Comparison of ENCODE assay signal across 8 mouse cellular contexts in genomic region chr6:141248691-141249584, GRCm38 (mm10). TPM values are rescaled to one million over a fixed set of nuclear protein-coding genes. Genes with fewer than 3 reads are reported as not detected.
A peak's percentile ranks its signal among the peaks of the same experiment; 100 is the strongest.
DNase-seq lines count a peak whose midpoint lies in the region; ATAC-seq and TF ChIP-seq lines count a peak whose summit lies in the region.

Gene Pde3a, plus strand, starts transcription at chr6:141249269.

- no peak for DNase-seq in gastrocnemius, postnatal 4 days (ENCODE audit: low spot score in 2 of 2)
- DNase-seq in gastrocnemius, postnatal 25 days: no peak
- DNase-seq in adrenal gland, postnatal 36 days: no peak
- DNase-seq in heart, embryonic 10.5 days (ENCODE audit: low spot score): peak; percentile 74
- DNase-seq in ovary, postnatal 14 days (ENCODE audit: low spot score): no peak
- DNase-seq in layer of hippocampus, postnatal 10 days (ENCODE audit: low spot score in 2 of 2): no peak

- H3K4me1 ChIP-seq in heart, embryonic 10.5 days: peaks cover 24% of the 10 kb centered on the region
- peaks cover 51% of the 10 kb centered on the region for H3K4me1 ChIP-seq in limb, embryonic 13.5 days
- peaks cover 3% of the 10 kb centered on the region; the same call in 1 of the 2 replicates for H3K4me1 ChIP-seq in small intestine, adult 2 months (ENCODE audit: control insufficient read depth, insufficient read depth, insufficient read length, low read length)

- peak within 1 kb of the TSS; percentile 96 for H3K27ac ChIP-seq in heart, embryonic 10.5 days
- peak within 1 kb of the TSS; percentile 89 for H3K27ac ChIP-seq in limb, embryonic 13.5 days
- H3K27ac ChIP-seq in small intestine, adult 2 months (ENCODE audit: insufficient read depth, low read depth, low read length): peak within 1 kb of the TSS; percentile 90

- H3K4me2 ChIP-seq in limb, embryonic 13.5 days (replicated peaks): peak within 1 kb of the TSS; percentile 84

- under 1% methylated on average over 25 of the region's 28 CpGs for WGBS in heart, embryonic 10.5 days
- under 1% methylated on average over 26 of the region's 28 CpGs for WGBS in limb, embryonic 13.5 days
- 1% methylated on average over 22 of the region's 28 CpGs for WGBS in small intestine, adult 2 months

- peak within 1 kb of the TSS; percentile 85 for H3K4me3 ChIP-seq in heart, embryonic 10.5 days
- peak within 1 kb of the TSS; percentile 81 for H3K4me3 ChIP-seq in limb, embryonic 13.5 days
- H3K4me3 ChIP-seq in small intestine, adult 2 months (ENCODE audit: low read depth, low read length): peak within 1 kb of the TSS; percentile 86

- peak; percentile 22; the same call in 1 of the 2 replicates for ATAC-seq in limb, embryonic 13.5 days (ENCODE audit: low FRiP score, low read depth)

- H3K27me3 ChIP-seq in heart, embryonic 10.5 days (ENCODE audit: insufficient read depth, poor library complexity, severe bottlenecking): 0 out of 2 replicates have a peak, but pooled peaks cover 4% of the 10 kb centered on the region
- 0 out of 2 replicates have a peak, but pooled peaks cover 7% of the 10 kb centered on the region for H3K27me3 ChIP-seq in limb, embryonic 13.5 days
- H3K27me3 ChIP-seq in small intestine, adult 2 months (ENCODE audit: control insufficient read depth, insufficient read depth, low read length): no peaks in the 10 kb centered on the region

- H3K9ac ChIP-seq in limb, embryonic 13.5 days: peak within 1 kb of the TSS; percentile 89

- no peak for TF ChIP-seq POLR2A in small intestine, adult 2 months (IDR thresholded peaks at IDR 0.05; ENCODE audit: low read depth, low read length)

- no peaks in the 10 kb centered on the region for H3K9me3 ChIP-seq in heart, embryonic 10.5 days
- H3K9me3 ChIP-seq in limb, embryonic 13.5 days: no peaks in the 10 kb centered on the region

- H3K36me3 ChIP-seq in heart, embryonic 10.5 days: no peaks in the 10 kb centered on the region
- no peaks in the 10 kb centered on the region for H3K36me3 ChIP-seq in limb, embryonic 13.5 days
- no peaks in the 10 kb centered on the region for H3K36me3 ChIP-seq in small intestine, adult 2 months (ENCODE audit: control insufficient read depth, insufficient read depth, low read length)

- no peak for TF ChIP-seq CTCF in small intestine, adult 2 months (IDR thresholded peaks at IDR 0.05; ENCODE audit: extremely low read depth, insufficient read length, insufficient replicate concordance, low read depth, low read length)

RNA-seq across cellular contexts. Expression of gene Pde3a, which starts in this region (rescaled TPM):
- 10 to 100 TPM; 11.9 to 13.3 TPM for total RNA-seq in gastrocnemius, postnatal 4 days (2021)
- 1 to 10 TPM; 3.0 to 4.3 TPM for total RNA-seq in gastrocnemius, postnatal 25 days (2021)
- 10 to 100 TPM; 10.2 to 11.2 TPM for total RNA-seq in adrenal gland, postnatal 36 days (2021)
- polyA plus RNA-seq in heart, embryonic 10.5 days (2016; fragmentation: Nextera tagmentation; extraction: Ambion mirVana): 7.3 and 7.5 TPM in 2 replicates
- 3.9 and 4.2 TPM in 2 replicates for polyA plus RNA-seq in limb, embryonic 13.5 days (2015; fragmentation: Nextera tagmentation; extraction: Ambion mirVana)
- polyA plus RNA-seq in small intestine, adult 2 months (2012; rRNA removed): 6.1 and 7.9 TPM in 2 replicates
- total RNA-seq in layer of hippocampus, postnatal 10 days (2021): 1 to 10 TPM; 3.7 to 4.2 TPM
